Mouse (Mus musculus): ENCODE measurements around the gene Olfr693. TPM values are rescaled to one million over a fixed set of nuclear protein-coding genes. Genes with fewer than 3 reads are reported as not detected.

The Olfr693 gene
- polyA plus RNA-seq (2015; fragmentation: Nextera tagmentation; extraction: Ambion mirVana) = not detected in 2 replicates

DNA sequence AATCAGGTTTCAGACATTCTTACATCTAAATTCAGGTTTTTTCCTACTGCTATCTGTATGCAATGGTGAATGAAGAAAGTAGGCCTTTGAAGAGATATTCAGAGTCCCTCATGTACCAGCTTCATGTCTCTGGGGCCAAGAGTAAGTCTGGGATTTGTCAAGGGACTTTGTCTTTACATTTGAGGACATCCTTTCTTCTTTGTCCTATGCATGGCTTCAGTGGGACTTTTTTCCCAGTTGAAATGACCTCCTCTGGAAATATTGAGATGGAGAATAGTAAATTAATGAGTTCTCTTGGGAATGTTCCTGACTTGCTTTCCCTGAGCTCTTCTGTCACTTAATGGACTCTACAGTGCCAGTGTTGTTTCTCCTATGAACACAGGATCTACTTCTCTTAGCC, at the start of gene Olfr693:
Olfr693 (minus strand) TSS at position 101 of the 400 bp plus-strand sequence.

DNA sequence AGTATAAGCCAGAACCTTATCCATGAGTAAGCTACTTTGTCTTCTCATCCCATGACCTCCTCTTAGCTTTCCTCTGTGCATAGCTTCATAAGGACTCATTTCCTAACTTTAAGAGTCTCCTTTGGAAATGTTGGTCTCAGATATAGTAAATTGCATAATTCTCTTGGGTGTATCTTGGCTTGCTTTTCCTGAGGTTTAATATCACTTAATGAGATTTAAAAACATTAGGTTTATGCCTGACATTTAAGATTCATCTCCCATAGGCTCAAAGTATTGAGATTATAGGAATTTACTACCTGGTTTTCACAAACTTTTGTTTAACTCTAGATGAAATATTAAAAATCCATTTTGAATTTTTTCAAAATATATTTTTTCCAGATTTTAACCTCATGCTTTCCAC, 35.9 kb upstream of the Olfr693 start, which contains the start of gene Olfr695:
Olfr695 (minus strand) TSS at position 101 of the 400 bp plus-strand sequence.

GRCm38 (mm10) chr7:106691714-106692113, 11.3 kb upstream of the Olfr693 start, which contains the start of gene Olfr694:
Olfr694 (minus strand) TSS chr7:106691814.

Other genes starting within 250 kb of the Olfr693 start
- gene Olfr694, start 11.2 kb upstream of the Olfr693 start, polyA plus RNA-seq (2015; fragmentation: Nextera tagmentation; extraction: Ambion mirVana) = not detected in 2 replicates
- not detected in 2 replicates for gene Olfr695, start 35.8 kb upstream of the Olfr693 start, polyA plus RNA-seq (2015; fragmentation: Nextera tagmentation; extraction: Ambion mirVana)
- not detected in 2 replicates for gene Olfr697, start 61.9 kb upstream of the Olfr693 start, polyA plus RNA-seq (2015; fragmentation: Nextera tagmentation; extraction: Ambion mirVana)
- not detected in 2 replicates for gene Olfr698, start 74.8 kb upstream of the Olfr693 start, polyA plus RNA-seq (2015; fragmentation: Nextera tagmentation; extraction: Ambion mirVana)
- gene Olfr699, start 112.6 kb upstream of the Olfr693 start, polyA plus RNA-seq (2015; fragmentation: Nextera tagmentation; extraction: Ambion mirVana) = not detected in 2 replicates
- not detected in 2 replicates for gene Olfr700, start 128.2 kb upstream of the Olfr693 start, polyA plus RNA-seq (2015; fragmentation: Nextera tagmentation; extraction: Ambion mirVana)
- not detected in 2 replicates for gene Olfr701, start 133.5 kb upstream of the Olfr693 start, polyA plus RNA-seq (2015; fragmentation: Nextera tagmentation; extraction: Ambion mirVana)
- gene Olfr702, start 153.3 kb upstream of the Olfr693 start, polyA plus RNA-seq (2015; fragmentation: Nextera tagmentation; extraction: Ambion mirVana) = not detected in 2 replicates
- not detected in 2 replicates for gene Olfr703, start 162.8 kb upstream of the Olfr693 start, polyA plus RNA-seq (2015; fragmentation: Nextera tagmentation; extraction: Ambion mirVana)
- gene Olfr704, start 182.6 kb upstream of the Olfr693 start, polyA plus RNA-seq (2015; fragmentation: Nextera tagmentation; extraction: Ambion mirVana) = not detected in 2 replicates
- gene Olfr705, start 196.3 kb upstream of the Olfr693 start, polyA plus RNA-seq (2015; fragmentation: Nextera tagmentation; extraction: Ambion mirVana) = not detected in 2 replicates
- gene Olfr706, start 207.6 kb upstream of the Olfr693 start, polyA plus RNA-seq (2015; fragmentation: Nextera tagmentation; extraction: Ambion mirVana) = not detected in 2 replicates
- not detected in 2 replicates for gene Olfr707, start 220.7 kb upstream of the Olfr693 start, polyA plus RNA-seq (2015; fragmentation: Nextera tagmentation; extraction: Ambion mirVana)
- not detected in 2 replicates for gene Olfr1532-ps1, start 227.4 kb upstream of the Olfr693 start, polyA plus RNA-seq (2015; fragmentation: Nextera tagmentation; extraction: Ambion mirVana)

Data from urinary bladder, postnatal 0 days (tissue).